8 mouse cellular contexts compared by ENCODE assay signal in the genomic region with DNA sequence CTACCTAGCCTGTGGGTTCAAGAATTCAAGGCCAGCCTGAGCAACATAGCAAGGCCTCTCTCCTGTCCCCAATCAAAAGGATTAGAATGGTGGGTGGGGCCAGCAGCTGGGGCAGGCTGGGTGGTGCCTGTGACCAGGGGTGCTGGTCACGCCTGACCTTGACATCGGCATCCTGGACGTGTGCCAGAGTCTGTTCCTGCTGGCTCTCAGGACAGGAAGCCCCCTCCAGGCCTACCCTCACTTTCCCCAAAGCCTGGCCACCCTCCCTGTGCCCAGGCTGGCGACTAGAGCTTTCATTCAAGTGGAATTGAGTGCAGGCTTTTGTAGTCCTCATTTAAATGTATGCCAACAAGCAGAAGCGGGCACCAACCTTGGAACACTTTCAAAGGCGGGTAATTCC.
DNase-seq lines count a peak whose midpoint lies in the region; TF ChIP-seq lines count a peak whose summit lies in the region.

No protein-coding gene starts in this region.

- TF ChIP-seq CTCF in gastrocnemius, adult 2 months (IDR thresholded peaks at IDR 0.05), result no peak

- no peak overlapping the region for H3K27ac ChIP-seq in gastrocnemius, adult 2 months

- H3K4me3 ChIP-seq in gastrocnemius, adult 2 months, result no peak overlapping the region

- intact Hi-C loops in gastrocnemius, adult 2 months (cut with DNase I), result no loop called here

- DNase-seq in kidney, postnatal 10 days, result peak; percentile 34
- no peak for DNase-seq in kidney, adult 18-20 months
- DNase-seq in adrenal gland, postnatal 10 days, result peak; percentile 61
- DNase-seq in cerebellum, postnatal 14 days, result peak; percentile 61 to 72
- peak; percentile 27 for DNase-seq in lung, postnatal 25 days (ENCODE audit: low spot score)
- no peak for DNase-seq in natural killer cell, adult 2 months (ENCODE audit: low spot score in 2 of 2)
- DNase-seq in kidney, postnatal 36 days, result no peak
- no peak for DNase-seq in gastrocnemius, adult 2 months

Comparison
In these comparisons a context has a peak if more than half of its experiments do, and no peak if none do; other contexts are left out.
1. DNase-seq: peak in kidney, postnatal 10 days (single experiment), adrenal gland, postnatal 10 days (single experiment), cerebellum, postnatal 14 days (2 of 2) and lung, postnatal 25 days (single experiment); none in kidney, adult 18-20 months (single experiment), natural killer cell, adult 2 months (0 of 2), kidney, postnatal 36 days (0 of 2) and gastrocnemius, adult 2 months (single experiment).